Mouse (Mus musculus): ENCODE measurements around the gene Usp7. TPM values are rescaled to one million over a fixed set of nuclear protein-coding genes. Genes with fewer than 3 reads are reported as not detected.
"Not testable (repeated sequence)": the region's sequence is repeated elsewhere in the genome, so short reads cannot be mapped to it uniquely, and the experiment has no call there.

Usp7 gene
- polyA plus RNA-seq, 1 experiment from 2014 or later = 34.7 TPM

DNA sequence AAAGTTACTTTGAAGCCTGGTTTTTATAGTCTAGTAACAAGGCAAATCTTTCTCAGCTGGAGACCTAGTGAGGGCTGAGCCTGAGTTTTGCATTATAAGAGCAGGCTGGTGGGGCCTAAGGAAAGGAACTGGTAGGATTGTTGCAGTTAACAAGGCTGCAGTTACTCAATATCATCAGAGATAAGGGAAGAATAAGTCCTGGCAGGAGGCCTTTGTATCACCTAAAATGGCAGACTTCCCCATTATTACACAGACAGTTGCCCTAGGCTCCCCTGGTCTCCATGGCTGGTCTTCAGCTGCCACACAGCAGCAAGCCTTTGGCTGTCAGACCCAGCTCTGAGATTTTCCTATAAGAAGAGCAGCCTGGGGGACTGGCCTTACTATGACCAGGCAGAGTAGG, 13.4 kb downstream of the Usp7 start:
- no peaks in the 10 kb centered on the region for H3K4me1 ChIP-seq
- no peaks in the 10 kb centered on the region for H3K36me3 ChIP-seq
- no peaks in the 10 kb centered on the region for H3K27me3 ChIP-seq (replicated peaks)
- no peak for ATAC-seq (ENCODE audit: low FRiP score, low read depth)
- H3K9ac ChIP-seq = no peak overlapping the region
- no peak overlapping the region for H3K27ac ChIP-seq
- no peaks in the 10 kb centered on the region for H3K9me3 ChIP-seq
- H3K4me2 ChIP-seq (replicated peaks) = no peak overlapping the region
- H3K4me3 ChIP-seq = no peak overlapping the region

DNA sequence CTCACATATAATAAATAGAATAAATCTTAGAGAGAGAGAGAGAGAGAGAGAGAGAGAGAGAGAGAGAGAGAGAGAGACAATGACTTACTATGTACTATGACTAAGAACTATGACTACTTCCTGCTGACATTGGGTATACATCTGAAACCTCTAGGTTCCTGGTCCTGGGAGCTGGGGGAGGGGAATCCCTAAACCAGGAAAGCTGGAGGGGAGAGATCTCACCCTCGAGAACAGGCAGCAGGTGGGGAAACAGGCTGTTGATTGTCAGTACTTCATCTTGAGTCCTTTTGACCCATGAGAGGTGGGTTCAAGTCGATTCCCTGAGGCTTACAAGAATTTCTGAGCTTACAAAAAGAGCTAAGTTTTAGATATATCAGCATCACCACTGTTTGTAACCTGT, 14.9 kb downstream of the Usp7 start:
- no peaks in the 10 kb centered on the region for H3K9me3 ChIP-seq
- WGBS = 66% methylated on average over 2 of the region's 2 CpGs
- H3K36me3 ChIP-seq = no peaks in the 10 kb centered on the region
- no peak overlapping the region for H3K4me3 ChIP-seq
- no peak overlapping the region for H3K4me2 ChIP-seq (replicated peaks)
- H3K4me1 ChIP-seq = no peaks in the 10 kb centered on the region
- H3K9ac ChIP-seq = no peak overlapping the region
- no peak for ATAC-seq (ENCODE audit: low FRiP score, low read depth)
- no peaks in the 10 kb centered on the region for H3K27me3 ChIP-seq (replicated peaks)
- no peak overlapping the region for H3K27ac ChIP-seq

DNA sequence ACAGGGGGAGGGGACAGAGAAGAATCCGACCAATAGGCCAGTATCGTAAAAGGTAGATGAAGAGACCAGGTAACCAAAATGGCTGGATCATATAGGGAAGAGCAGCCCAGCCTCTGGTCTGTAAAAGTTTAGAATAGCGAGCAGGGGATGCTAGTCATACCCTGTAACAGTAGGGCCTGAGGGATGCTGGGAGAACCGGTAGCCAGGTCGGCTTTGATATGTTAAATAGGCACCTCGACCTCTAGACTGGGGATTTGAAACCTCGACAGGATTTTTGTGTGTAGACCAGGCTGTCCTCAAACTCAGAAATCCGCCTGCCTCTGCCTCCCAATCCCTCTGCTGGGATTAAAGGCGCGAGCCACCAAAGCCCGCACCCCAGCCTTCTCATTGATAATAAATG, 15.5 kb downstream of the Usp7 start:
- no peak for ATAC-seq (ENCODE audit: low FRiP score, low read depth)
- no peak overlapping the region for H3K27ac ChIP-seq
- no peaks in the 10 kb centered on the region for H3K36me3 ChIP-seq
- H3K4me2 ChIP-seq (replicated peaks) = no peak overlapping the region
- H3K9ac ChIP-seq = no peak overlapping the region
- H3K4me3 ChIP-seq = no peak overlapping the region
- no peaks in the 10 kb centered on the region for H3K27me3 ChIP-seq (replicated peaks)
- H3K9me3 ChIP-seq = no peaks in the 10 kb centered on the region
- no peaks in the 10 kb centered on the region for H3K4me1 ChIP-seq
- WGBS = 85% methylated on average over 11 of the region's 11 CpGs

DNA sequence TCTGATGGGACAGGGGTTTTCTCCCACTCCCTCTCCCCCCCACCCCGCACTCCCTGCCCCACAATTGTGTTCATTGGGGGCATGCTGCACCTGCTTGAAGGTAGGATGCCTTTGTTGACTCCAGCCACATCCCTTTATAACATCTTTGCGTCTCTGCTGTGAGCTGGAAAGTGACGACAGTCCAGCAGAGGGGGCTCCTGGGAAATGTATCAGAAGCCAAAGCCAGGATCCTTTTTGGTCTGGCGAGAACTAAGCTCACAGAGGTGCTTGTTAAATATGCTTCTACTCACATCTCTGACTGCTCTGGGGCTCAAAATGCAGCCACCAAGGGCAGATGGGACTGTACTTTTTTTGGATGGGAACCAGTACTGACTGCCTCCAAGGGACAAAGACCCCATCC, 21.0 kb downstream of the Usp7 start:
- H3K9me3 ChIP-seq = no peaks in the 10 kb centered on the region
- H3K9ac ChIP-seq = no peak overlapping the region
- H3K36me3 ChIP-seq = no peaks in the 10 kb centered on the region
- H3K27me3 ChIP-seq (replicated peaks) = no peaks in the 10 kb centered on the region
- no peak overlapping the region for H3K4me3 ChIP-seq
- no peak for ATAC-seq (ENCODE audit: low FRiP score, low read depth)
- no peak overlapping the region for H3K27ac ChIP-seq
- 49% methylated on average over 4 of the region's 4 CpGs for WGBS
- H3K4me2 ChIP-seq (replicated peaks) = no peak overlapping the region
- no peaks in the 10 kb centered on the region for H3K4me1 ChIP-seq

DNA sequence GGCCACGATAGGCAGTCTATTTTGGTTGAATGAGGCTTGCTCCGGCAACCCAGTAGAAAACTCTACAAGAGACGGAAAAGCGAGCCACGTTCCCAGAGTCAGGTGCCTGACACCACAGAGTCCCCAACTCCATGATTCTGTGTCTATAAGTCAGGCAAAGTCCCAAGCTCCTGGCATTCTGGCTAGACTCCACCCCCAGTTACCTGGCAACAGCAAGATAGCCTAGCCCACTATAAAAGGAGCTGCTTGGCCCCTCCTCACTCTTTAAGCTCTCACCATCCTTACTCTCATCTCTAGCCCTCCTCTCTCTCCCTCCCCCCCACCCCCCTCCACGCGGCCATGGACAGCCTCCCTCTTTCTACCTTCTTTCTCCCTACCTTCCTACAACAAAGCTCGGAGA, 21.8 kb downstream of the Usp7 start:
- not testable (repeated sequence) for H3K9ac ChIP-seq; H3K4me2 ChIP-seq (replicated peaks); H3K27me3 ChIP-seq (replicated peaks); H3K4me1 ChIP-seq; H3K4me3 ChIP-seq; H3K9me3 ChIP-seq; ATAC-seq (ENCODE audit: low FRiP score, low read depth); H3K27ac ChIP-seq; H3K36me3 ChIP-seq
- 58% methylated on average over 8 of the region's 8 CpGs for WGBS

DNA sequence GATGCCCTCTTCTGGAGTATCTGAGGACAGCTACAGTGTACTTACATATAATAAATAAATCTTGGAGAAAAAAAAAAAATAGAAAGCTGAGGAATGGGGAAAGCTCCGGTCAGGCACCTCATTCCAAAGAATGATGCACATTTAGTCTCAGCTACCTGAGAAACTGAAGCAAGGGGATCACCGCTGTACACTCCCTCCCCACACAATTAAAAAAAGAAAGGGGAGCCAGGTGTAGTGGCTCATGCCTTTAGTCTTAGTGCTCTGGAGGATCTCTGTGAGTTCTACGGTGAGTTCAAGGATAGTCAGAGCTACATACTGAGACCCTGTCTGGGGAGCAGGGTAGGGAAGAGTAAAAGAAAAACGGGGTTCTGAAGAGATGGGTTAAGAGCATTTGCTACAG, 22.6 kb downstream of the Usp7 start:
- ATAC-seq (ENCODE audit: low FRiP score, low read depth) = no peak
- no peak overlapping the region for H3K4me3 ChIP-seq
- no peaks in the 10 kb centered on the region for H3K9me3 ChIP-seq
- no peak overlapping the region for H3K9ac ChIP-seq
- H3K27me3 ChIP-seq (replicated peaks) = no peaks in the 10 kb centered on the region
- no peaks in the 10 kb centered on the region for H3K4me1 ChIP-seq
- WGBS = 68% methylated on average over 4 of the region's 4 CpGs
- no peak overlapping the region for H3K4me2 ChIP-seq (replicated peaks)
- no peaks in the 10 kb centered on the region for H3K36me3 ChIP-seq
- no peak overlapping the region for H3K27ac ChIP-seq

DNA sequence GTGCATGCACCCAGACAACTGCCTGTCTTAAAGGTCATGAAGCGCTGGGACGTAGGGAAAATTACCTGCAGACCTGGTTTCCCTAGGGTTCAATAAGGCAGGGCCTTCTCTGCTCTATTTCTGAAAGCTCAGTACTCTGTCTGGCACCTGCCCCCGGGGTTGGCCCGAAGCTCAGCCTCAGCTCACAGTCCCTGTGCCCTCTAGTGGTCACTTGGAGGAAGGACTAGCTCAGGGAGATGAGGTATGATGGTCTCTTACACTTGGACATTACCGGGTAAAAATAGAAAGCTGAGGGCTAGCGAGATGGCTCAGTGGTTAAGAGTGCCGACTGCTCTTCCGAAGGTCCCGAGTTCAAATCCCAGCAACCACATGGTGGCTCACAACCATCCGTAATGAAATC, 23.0 kb downstream of the Usp7 start:
- Histone ChIP-seq H3K4me3 (no peak overlapping the region), H3K9me3 (no peaks in the 10 kb centered on the region), H3K36me3 (no peaks in the 10 kb centered on the region), H3K27me3 (replicated peaks) (no peaks in the 10 kb centered on the region), H3K9ac (no peak overlapping the region), H3K4me1 (no peaks in the 10 kb centered on the region), H3K4me2 (replicated peaks) (no peak overlapping the region), H3K27ac (no peak overlapping the region)
- 0 out of 2 replicates have a peak, but pooled peaks have one; percentile 48 for ATAC-seq (ENCODE audit: low FRiP score, low read depth)
- 14% methylated on average over 10 of the region's 10 CpGs for WGBS

DNA sequence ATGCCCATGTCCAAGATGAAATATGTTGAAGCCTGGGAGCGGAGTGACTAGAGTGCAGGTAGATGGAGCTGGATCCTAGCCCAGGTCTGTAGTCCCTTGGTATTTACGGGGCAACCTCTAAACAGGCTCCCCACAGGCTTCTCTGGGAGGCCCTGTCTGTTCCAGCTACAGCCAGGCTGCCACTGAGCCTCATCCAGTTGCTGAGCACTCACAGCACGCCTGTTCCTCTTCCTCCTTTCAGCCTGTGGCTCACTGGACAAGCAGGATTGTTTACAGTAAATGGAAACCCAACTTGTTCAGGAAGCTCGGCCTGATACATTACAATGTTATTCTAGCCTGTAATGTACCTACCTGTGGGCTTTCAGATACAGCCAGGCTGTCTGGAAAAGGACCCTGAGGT, 23.5 kb downstream of the Usp7 start:
- Histone ChIP-seq H3K27ac (no peak overlapping the region), H3K4me1 (no peaks in the 10 kb centered on the region), H3K27me3 (replicated peaks) (no peaks in the 10 kb centered on the region), H3K9ac (no peak overlapping the region), H3K4me3 (no peak overlapping the region), H3K4me2 (replicated peaks) (no peak overlapping the region), H3K9me3 (no peaks in the 10 kb centered on the region), H3K36me3 (no peaks in the 10 kb centered on the region)
- WGBS = 80% methylated on average over 4 of the region's 4 CpGs
- ATAC-seq (ENCODE audit: low FRiP score, low read depth) = no peak

DNA sequence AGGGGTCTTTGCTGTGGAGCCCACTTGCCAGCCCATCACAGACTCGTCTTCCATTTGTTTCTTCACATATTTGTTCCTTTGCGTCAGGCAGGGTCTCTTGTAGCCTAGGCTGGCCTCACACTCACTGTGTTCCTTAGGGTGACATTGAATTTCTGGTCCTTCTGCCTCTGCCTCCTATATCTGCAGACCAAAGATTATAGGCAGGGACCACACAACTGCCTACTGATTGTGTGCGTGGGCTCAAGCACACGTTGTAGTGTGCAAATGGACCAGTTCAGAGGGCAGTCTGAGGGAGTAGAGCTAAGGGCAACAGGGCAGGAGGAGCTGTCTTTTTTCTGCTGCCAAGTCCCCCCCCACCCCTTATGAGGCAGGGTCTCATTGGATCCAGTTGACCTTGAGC, 24.0 kb downstream of the Usp7 start:
- 83% methylated on average over 4 of the region's 4 CpGs for WGBS
- H3K4me3 ChIP-seq = no peak overlapping the region
- no peaks in the 10 kb centered on the region for H3K27me3 ChIP-seq (replicated peaks)
- no peak overlapping the region for H3K9ac ChIP-seq
- H3K4me1 ChIP-seq = no peaks in the 10 kb centered on the region
- no peaks in the 10 kb centered on the region for H3K9me3 ChIP-seq
- H3K4me2 ChIP-seq (replicated peaks) = no peak overlapping the region
- no peak overlapping the region for H3K27ac ChIP-seq
- H3K36me3 ChIP-seq = no peaks in the 10 kb centered on the region
- ATAC-seq (ENCODE audit: low FRiP score, low read depth) = no peak

DNA sequence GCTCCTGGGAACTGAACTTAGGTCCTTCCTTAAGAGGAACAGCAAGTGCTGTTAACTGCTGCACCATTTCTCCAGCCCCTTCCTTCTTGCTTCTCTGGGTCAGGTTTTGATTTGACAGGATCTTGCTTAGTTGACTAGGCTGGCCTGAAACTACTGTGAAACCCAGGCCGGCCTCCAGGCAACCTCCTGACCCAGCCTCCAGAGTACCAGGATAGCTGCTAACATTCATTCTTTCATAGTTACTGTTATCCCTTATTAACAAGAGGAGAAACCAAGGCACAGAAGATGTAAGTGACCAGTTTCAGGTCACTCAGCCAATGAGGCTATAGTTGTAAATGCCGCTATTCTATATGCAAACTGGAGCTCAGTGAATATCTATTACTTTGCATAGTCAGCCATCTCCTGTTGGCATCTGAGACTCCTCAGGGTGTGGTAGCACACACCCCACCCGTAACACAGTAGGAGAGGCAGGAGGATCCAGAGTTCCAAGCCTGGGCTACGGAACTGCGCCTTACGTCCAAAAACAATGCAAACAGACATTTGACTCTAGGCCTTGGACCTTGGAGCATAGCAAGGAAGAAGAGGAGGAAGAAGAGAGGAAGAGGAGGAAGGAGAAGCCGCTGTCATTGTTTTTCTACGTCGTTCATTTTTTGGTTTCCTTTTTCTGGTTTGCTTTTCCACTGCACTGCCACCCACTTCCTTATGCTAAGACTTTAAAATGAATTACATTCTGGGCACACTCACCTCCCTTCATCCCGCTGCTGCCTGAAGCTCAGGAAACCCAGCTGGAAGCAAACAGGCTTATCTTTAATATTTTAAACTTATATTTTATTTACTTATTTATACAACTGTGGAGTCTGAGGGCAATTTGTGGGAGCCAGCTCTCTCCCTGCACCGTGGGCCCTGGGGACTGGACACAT, 24.7 kb downstream of the Usp7 start:
- Histone ChIP-seq H3K9me3 (no peaks in the 10 kb centered on the region), H3K4me3 (no peak overlapping the region), H3K4me1 (no peaks in the 10 kb centered on the region), H3K36me3 (no peaks in the 10 kb centered on the region), H3K9ac (no peak overlapping the region), H3K4me2 (replicated peaks) (no peak overlapping the region), H3K27ac (no peak overlapping the region), H3K27me3 (replicated peaks) (no peaks in the 10 kb centered on the region)
- no peak for ATAC-seq (ENCODE audit: low FRiP score, low read depth)
- WGBS = 87% methylated on average over 11 of the region's 11 CpGs

DNA sequence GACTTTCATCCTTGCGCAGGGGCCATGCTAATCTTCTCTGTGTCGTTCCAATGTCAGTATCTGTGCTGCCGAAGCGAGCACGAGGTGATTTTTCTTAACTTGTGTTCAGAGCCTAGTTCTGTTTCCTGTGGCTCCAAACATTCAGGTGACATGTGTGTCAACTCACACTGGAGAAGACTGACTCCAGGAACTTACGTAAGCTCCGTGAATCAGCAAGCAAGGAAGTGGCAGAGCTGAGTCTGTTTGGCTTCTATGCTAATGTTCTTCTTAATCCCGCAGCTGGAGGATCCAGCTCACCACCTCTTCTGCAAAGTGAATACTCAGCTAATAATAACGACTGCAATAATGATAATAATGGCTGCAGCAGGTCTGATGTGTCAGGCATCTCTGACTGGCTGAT, 25.9 kb downstream of the Usp7 start:
- Histone ChIP-seq H3K36me3 (no peaks in the 10 kb centered on the region), H3K27me3 (replicated peaks) (no peaks in the 10 kb centered on the region), H3K9me3 (no peaks in the 10 kb centered on the region), H3K27ac (no peak overlapping the region), H3K9ac (no peak overlapping the region), H3K4me3 (no peak overlapping the region), H3K4me1 (no peaks in the 10 kb centered on the region), H3K4me2 (replicated peaks) (no peak overlapping the region)
- no peak for ATAC-seq (ENCODE audit: low FRiP score, low read depth)
- WGBS = 71% methylated on average over 9 of the region's 9 CpGs

DNA sequence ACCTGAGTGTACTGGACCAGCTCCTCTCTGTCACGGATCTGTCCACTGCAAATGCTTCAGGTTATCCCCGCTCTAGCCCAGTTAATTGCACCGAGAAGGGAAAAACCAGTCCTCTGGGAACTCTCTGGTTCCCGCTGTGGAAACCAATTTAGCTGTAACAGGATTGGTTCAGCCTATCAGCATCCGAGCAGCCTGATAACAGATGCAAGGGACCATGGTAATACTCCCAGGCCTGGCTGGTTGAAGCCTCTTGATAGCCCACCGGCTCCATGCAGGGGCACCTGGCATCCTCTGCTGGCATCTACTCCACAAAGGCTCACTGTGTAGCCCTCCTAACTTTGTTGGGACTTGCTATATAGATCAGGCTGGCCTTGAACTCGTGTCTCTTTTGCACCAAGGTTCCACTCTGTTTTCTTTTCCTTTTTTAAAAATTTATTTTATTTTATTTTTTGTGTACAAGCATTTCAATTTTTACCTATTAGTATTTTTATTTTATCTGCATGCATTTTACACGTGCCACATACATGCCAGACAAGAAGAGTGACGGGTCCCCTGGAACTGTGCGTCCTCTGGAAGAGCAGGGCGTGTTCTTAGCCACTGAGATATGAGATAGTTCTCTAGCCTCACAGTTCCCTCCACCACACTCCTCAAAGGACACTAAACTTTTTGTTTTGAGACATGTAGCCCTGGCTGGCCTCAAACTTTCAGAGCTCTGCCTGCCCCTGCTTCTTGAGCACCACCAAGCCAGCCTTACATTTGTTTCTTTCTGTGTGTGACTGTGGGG, 27.8 kb downstream of the Usp7 start:
- H3K27me3 ChIP-seq (replicated peaks) = no peaks in the 10 kb centered on the region
- H3K27ac ChIP-seq = no peak overlapping the region
- H3K36me3 ChIP-seq = no peaks in the 10 kb centered on the region
- ATAC-seq (ENCODE audit: low FRiP score, low read depth) = no peak
- H3K4me3 ChIP-seq = no peak overlapping the region
- 66% methylated on average over 11 of the region's 11 CpGs for WGBS
- H3K9me3 ChIP-seq = no peaks in the 10 kb centered on the region
- H3K4me1 ChIP-seq = no peaks in the 10 kb centered on the region
- H3K9ac ChIP-seq = no peak overlapping the region
- no peak overlapping the region for H3K4me2 ChIP-seq (replicated peaks)

Data from neural tube, embryonic 12.5 days (tissue).